Mouse (Mus musculus) kidney, adult 2 months (tissue): ENCODE data around the gene Polk.

ENCODE experiments used
- CTCF ChIP-seq: fragments of 200-500 bp; conservative IDR thresholded peaks from 2 replicates; pipeline ENCODE4 v1.5.1; 2011; ENCODE audit warnings: low read depth, mild to moderate bottlenecking, control low read depth, low read length, moderate library complexity, mixed read lengths; ENCODE audit not compliant: insufficient read depth, insufficient read length
- POLR2A ChIP-seq: fragments of 200-500 bp; IDR thresholded peaks from one replicate; pipeline ENCODE4 v1.6.1; 2011; ENCODE audit warnings: low read depth, low read length, control low read depth

GRCm38 (mm10) chr13:96433648-96434190, 108.7 kb downstream of the Polk start:
- TF ChIP-seq CTCF (no peak), POLR2A (no peak)
